Mouse (Mus musculus): ENCODE measurements around the gene Map1a.

Map1a gene

GRCm38 (mm10) chr2:121359461-121359860 is 70.1 kb downstream of the Map1a start:
- H3K9me3 ChIP-seq (ENCODE audit: low read length): no peaks in the 10 kb centered on the region
- H3K4me1 ChIP-seq (replicated peaks; ENCODE audit: low read depth, low read length): peaks cover 43% of the 10 kb centered on the region
- H3K4me3 ChIP-seq (replicated peaks; ENCODE audit: low read length): peak overlapping the region; percentile 79; the same call in 1 of the 2 replicates
- H3K27me3 ChIP-seq (ENCODE audit: insufficient read depth, low read length): peaks cover 11% of the 10 kb centered on the region
- TF ChIP-seq NANOG (IDR thresholded peaks at IDR 0.05; ENCODE audit: borderline replicate concordance, low read length) (no peak), CTCF (conservative IDR thresholded peaks at IDR 0.05; ENCODE audit: low read length) (no peak), POU5F1 (IDR thresholded peaks at IDR 0.05; ENCODE audit: borderline replicate concordance, low read length) (no peak)
- peaks cover 15% of the 10 kb centered on the region; the same call in 1 of the 2 replicates for H3K36me3 ChIP-seq (ENCODE audit: insufficient read depth, low read length)

All from E14TG2a.4 (cell line).